Mouse (Mus musculus) mouse trophoblast stem cell (cell line): ENCODE data around the gene Ccdc62.

Experiments used
- in situ Hi-C, 2 experiments: fragments of 300-500 bp; cut with MseI, MboI; formaldehyde crosslinking; loops; 2 replicates in 1 of 2; 3 replicates in 1 of 2; pipeline ENCODE4 v1.15.1; 2025

Ccdc62 gene

GRCm38 (mm10) chr5:124001274-124001673 is 70.8 kb downstream of the Ccdc62 start:
- in situ Hi-C loops = loop anchor here (5.0 kb wide), 2 partner anchors 81 to 91 kb away; no protein-coding TSS in a partner anchor

- in situ Hi-C loops = loop anchor here (5.0 kb wide), 2 partner anchors 79 to 89 kb away; no protein-coding TSS in a partner anchor
Measured at GRCm38 (mm10) chr5:124002876-124003275, 72.4 kb downstream of the Ccdc62 start.

DNA sequence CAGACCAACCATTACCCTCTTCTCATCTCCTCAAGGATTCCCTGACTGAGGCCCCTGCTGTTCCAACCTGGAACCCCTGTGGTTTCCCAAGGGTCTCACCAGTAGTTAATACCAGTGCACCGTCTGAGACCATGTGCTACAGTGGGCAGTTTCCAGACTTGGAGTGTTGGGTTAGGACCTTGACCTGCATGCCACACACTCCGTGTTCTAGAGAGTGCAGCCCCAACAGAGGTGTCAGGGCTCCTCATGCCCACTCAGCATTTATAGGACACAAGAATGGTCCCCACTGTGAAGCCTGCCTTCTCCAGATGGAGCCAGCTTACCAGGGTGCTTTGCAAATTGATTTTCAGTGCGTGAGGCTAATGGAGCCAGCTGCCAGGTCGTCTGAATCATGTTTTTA is 72.9 kb downstream of the Ccdc62 start:
- in situ Hi-C loops = loop anchor here (5.0 kb wide), 2 partner anchors 79 to 89 kb away; no protein-coding TSS in a partner anchor

- in situ Hi-C loops = loop anchor here (5.0 kb wide), 2 partner anchors 78 to 88 kb away; no protein-coding TSS in a partner anchor
Measured at GRCm38 (mm10) chr5:124004356-124005150, 74.1 kb downstream of the Ccdc62 start.

DNA sequence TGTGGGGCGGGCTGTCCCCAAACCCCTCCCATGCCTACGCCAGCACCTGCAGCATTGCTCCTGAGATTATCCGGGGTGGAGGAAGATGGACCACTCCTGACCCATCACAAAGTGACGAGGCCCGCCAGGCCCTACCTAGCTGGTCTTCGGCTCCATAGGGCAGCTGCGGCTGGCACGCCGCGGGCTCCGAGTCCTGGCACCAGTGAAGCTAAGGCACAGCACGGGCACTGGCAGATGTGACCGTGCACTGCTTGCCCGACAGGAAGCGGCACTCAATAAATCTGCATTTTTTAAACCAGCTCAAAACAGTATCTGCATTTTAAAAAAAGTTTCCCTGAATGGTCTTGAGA is 74.6 kb downstream of the Ccdc62 start:
- in situ Hi-C loops = no loop called here

DNA sequence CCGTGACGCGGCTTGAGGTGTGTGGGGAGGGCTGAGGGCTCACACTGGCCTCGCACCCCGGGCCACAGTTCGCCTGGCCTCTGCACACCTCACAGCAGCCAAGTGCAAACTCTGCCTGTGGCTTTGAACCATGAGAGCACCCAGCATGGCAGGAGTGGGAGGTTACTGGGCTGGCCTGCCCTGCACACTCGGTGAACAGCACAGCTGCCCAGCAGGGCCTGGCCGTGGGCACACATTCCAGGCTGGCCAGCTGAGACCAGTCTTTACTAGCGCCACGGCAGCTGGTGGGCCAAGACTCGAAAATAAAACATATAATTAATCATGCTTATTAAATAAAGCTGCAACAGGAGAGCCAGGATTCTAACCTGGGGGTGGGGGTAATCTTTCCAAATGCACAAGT is 75.1 kb downstream of the Ccdc62 start:
- in situ Hi-C loops = no loop called here

GRCm38 (mm10) chr5:124006082-124006873 is 75.8 kb downstream of the Ccdc62 start:
- in situ Hi-C loops = no loop called here

DNA sequence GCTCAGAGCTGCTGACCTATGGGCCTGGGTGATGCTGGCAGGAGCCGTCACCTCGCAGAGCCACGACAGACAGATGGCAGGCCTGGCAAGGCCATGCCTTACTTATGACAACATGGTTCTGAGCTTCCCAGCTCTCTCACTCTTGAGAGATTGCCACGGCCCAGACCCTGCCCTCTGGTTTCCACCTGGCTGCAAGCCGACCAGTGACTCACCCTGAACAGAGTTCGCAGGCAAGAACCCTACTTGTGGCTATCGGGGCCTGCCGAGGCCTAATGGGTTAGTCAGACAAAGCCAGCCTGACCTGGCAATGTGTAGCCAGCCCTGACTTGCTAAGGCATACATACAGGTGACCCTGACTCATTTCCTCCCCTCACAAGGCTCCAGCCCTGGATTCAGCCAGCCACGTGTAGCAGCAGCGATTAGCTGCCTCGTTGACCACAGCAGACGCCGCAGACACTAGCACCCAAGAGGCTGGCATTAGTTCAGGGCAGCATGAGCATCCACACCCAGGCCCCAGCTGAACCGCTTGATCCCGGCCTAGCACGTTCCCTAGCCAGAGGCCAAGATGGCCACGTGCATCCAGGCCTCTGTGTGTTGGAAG is 76.5 kb downstream of the Ccdc62 start:
- in situ Hi-C loops = no loop called here

DNA sequence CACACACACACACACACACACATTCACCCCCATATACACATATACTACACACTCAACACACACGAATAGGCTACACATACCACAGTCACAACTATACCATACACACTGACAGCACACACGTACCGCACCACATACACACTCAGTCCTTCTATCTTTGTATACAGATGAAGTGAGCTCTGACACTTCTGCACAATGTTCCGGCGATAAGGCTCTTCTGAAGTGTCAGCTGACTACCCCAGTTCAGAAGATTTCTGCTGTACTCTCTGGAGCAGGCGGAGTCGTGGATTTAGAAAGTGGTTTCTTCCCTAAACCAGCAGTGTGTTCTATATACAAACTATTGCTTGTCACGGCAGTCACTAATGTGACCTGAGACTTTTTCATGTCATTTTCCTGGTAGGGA is 79.6 kb downstream of the Ccdc62 start:
- in situ Hi-C loops = no loop called here

DNA sequence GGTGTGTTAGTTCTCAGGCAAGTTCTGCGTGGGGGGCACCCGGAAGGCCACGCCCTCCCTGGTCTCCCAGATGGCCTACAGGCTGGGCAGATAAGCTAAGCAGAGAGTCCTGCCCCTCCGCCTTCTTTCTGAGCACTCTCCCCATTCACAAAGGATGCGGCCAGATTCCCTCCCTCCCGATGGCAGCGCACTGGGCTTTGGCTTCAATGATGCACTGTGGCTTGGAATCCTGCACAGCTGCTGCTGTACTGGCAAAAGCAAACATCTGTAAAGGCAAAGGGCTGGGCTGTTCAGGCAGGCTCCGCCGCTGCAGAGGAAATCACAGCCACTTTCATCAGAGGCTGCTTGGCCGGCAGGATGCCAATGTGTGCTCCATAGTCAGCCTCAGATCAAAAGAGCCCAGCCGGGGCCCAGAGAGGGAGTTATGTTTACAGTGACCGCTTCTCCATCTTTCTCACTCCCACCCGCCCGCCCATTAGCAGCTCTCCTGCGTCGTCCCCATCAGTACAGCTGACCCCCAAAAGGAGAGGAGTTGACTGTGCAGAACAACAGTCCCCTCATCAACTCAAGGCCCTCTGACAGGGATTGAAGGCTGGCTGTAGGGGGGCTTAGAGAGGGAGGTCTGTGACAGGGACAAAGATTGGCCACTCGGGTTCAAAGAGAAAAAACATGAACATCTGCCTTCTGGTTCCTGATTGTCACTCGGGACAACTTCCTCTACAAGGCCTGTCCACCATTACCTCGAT is 80.6 kb downstream of the Ccdc62 start:
- in situ Hi-C loops = no loop called here

DNA sequence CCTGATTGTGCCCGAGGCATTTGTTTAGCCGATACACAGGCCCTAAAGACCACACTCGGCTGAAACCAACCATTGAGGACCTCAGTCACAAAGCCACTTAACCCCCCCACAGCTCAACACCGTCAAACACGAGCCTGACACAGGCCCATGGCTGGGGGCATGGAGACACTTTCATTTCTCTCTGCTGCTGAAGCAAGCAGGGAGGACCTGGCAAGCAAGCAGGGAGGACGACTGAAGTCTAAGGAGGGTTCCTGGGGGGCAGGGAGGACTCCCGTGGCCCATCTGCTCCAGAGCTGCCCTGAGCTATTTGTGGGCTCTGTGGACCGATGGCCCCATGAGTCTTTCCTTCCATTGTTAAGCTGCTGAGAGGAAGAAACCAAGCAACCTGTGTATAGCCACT is 81.4 kb downstream of the Ccdc62 start:
- in situ Hi-C loops = no loop called here

- in situ Hi-C loops = no loop called here
Measured at GRCm38 (mm10) chr5:124012885-124013284, 82.4 kb downstream of the Ccdc62 start.

- in situ Hi-C loops = no loop called here
Measured at GRCm38 (mm10) chr5:124013747-124014146, 83.3 kb downstream of the Ccdc62 start.

GRCm38 (mm10) chr5:124014180-124014579 is 83.7 kb downstream of the Ccdc62 start:
- in situ Hi-C loops = no loop called here

DNA sequence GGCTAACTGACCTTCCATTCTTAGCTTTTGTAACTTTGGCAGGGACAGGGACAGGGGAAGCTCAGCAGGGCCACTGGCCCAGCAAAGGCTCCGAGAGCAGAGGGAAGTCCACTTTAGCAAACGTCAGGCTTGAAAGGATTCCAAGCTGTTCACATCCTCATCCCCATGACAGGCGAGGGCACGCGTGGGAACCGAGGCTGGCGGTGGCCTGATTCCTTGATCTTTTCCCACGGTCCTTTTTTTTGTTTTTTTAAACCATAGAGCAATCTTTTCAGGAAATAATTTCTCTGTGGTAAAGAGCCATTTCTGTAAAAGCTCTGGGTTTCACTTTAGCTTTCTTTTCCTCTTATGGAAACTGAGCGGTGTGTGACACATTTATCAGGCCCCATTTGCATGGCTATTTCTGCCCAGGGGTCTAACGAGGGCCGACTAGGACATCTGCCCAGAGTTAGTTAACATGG is 84.3 kb downstream of the Ccdc62 start:
- in situ Hi-C loops = no loop called here

DNA sequence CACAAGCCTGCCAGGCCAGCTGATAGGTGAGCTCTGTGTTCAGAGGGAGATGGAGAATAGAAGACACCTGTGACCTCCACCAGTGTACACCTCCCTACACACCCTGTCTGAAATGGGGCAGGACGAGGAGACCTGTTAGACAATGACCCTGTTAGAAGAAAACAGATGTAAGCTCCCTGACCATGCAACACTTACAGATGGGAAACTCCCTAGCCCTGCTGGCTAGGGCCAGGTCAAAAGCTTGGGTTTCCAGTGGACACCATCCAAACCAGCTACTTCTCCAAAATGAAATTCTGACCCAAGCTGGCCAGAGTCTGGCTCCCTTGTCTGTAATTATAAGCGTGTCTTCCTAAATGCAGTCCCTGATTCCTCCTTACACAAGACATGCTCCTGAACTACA is 85.2 kb downstream of the Ccdc62 start:
- in situ Hi-C loops = no loop called here

- in situ Hi-C loops = no loop called here
Measured at GRCm38 (mm10) chr5:124016291-124016821, 85.9 kb downstream of the Ccdc62 start.

DNA sequence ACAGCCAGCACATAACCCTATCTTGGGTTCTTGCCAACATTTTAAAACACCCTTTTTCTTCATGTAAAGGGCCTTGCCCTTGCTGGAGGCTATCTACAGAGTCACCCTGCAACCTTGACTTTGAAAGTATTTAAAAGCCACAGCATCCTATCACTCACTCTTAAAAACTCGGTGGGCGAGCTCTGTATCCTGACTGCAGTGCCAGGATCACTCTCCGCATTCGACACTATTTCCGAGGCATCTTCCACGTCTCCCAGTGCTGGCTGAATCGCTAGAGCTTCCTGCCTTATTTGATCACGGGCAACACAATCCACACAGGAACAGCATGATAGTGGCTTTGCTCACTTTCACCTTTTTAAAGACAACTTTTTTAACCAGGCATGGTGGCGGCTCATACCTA is 87.5 kb downstream of the Ccdc62 start:
- in situ Hi-C loops = no loop called here

- in situ Hi-C loops = no loop called here
Measured at GRCm38 (mm10) chr5:124018651-124019050, 88.2 kb downstream of the Ccdc62 start.
